Mouse (Mus musculus) forebrain, embryonic 16.5 days (tissue): Measurements from ENCODE around the gene Slc25a30. TPM values are rescaled to one million over a fixed set of nuclear protein-coding genes. Genes with fewer than 3 reads are reported as not detected.
A peak's percentile ranks its signal among the peaks of the same experiment; 100 is the strongest.

ENCODE experiments used
- ATAC-seq: fragments of 200-750 bp; cut with Nextera tagmentation; 2 replicates; pipeline ENCODE4 v1.8.0; 2017; ENCODE audit warnings: mild to moderate bottlenecking, moderate library complexity
- H3K27ac ChIP-seq: fragments of 300-500 bp; sonication (generic); 2 replicates; pipeline ENCODE4 v1.5.1; 2014; ENCODE audit warnings: low read length, control low read depth
- H3K27me3 ChIP-seq: fragments of 300-500 bp; sonication (generic); replicated peaks from 2 replicates; pipeline ENCODE4 v1.6.1; 2014; ENCODE audit warnings: low read length; ENCODE audit not compliant: control insufficient read depth, insufficient read depth
- H3K36me3 ChIP-seq: fragments of 300-500 bp; sonication (generic); 2 replicates; pipeline ENCODE4 v1.6.1; 2014; ENCODE audit not compliant: control insufficient read depth, insufficient read depth
- H3K4me1 ChIP-seq: fragments of 300-500 bp; sonication (generic); replicated peaks from 2 replicates; pipeline ENCODE4 v1.6.1; 2014; ENCODE audit warnings: low read length; ENCODE audit not compliant: control insufficient read depth, insufficient read depth
- H3K4me2 ChIP-seq: fragments of 300-500 bp; sonication (generic); 2 replicates; pipeline ENCODE4 v1.6.1; 2014; ENCODE audit warnings: mild to moderate bottlenecking, low read length, control low read depth
- H3K4me3 ChIP-seq: fragments of 300-500 bp; sonication (generic); replicated peaks from 2 replicates; pipeline ENCODE4 v1.5.1; 2014; ENCODE audit warnings: mild to moderate bottlenecking, low read length, control low read depth
- H3K9ac ChIP-seq: fragments of 300-500 bp; sonication (generic); replicated peaks from 2 replicates; pipeline ENCODE4 v1.6.1; 2014; ENCODE audit warnings: low read depth, low read length, control low read depth
- H3K9me3 ChIP-seq: fragments of 300-500 bp; sonication (generic); 2 replicates; pipeline ENCODE4 v1.6.1; 2016; ENCODE audit warnings: low read length; ENCODE audit not compliant: control insufficient read depth
- WGBS: fragments of 180-500 bp; shearing (Covaris S2); extraction: QIAGEN DNeasy Blood & Tissue Kit; methylation state at CpG from one replicate; pipeline ENCODE4 v1.1.7; 2014; 5-methylcytosine and 5-hydroxymethylcytosine counted together
- polyA plus RNA-seq: library from polyadenylated mRNA; unstranded; fragments of >200 nt; fragmentation: Nextera tagmentation; extraction: Ambion mirVana; gene quantifications from 2 replicates; pipeline ENCODE4 v1.2.1, GENCODE M21; 2015

Gene Slc25a30
- polyA plus RNA-seq, 1 experiment from 2014 or later, result 9.3 TPM

DNA sequence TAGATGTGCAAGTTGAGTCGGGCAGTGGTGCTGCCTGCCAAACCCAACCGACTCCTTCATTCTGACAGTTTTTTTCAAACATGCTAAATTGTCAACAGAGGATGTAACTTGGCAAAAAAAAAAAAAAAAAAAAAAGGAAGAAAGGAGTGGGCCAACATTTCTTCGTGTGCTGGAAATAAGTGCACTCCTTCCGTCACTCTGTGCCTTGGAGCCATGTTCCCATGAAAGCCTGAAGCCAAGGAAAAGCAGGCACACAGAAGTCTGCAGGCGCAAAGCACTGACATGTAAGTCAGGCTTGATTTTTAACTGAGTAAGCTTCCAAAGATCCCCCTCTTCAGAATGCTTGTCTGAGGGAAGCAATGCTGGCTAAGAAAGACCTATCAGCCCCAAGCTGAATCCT lies 74.2 kb downstream of the Slc25a30 start:
- H3K27ac ChIP-seq, result peak overlapping the region; percentile 38; the same call in 1 of the 2 replicates
- ATAC-seq, result peak; percentile 61
- peaks cover 5% of the 10 kb centered on the region for H3K4me1 ChIP-seq
- no peak overlapping the region for H3K4me2 ChIP-seq
- WGBS, result 66% methylated on average over 5 of the region's 5 CpGs
- H3K9me3 ChIP-seq, result no peaks in the 10 kb centered on the region
- H3K9ac ChIP-seq, result no peak overlapping the region
- peaks cover 11% of the 10 kb centered on the region for H3K36me3 ChIP-seq
- no peak overlapping the region for H3K4me3 ChIP-seq
- H3K27me3 ChIP-seq, result no peaks in the 10 kb centered on the region

DNA sequence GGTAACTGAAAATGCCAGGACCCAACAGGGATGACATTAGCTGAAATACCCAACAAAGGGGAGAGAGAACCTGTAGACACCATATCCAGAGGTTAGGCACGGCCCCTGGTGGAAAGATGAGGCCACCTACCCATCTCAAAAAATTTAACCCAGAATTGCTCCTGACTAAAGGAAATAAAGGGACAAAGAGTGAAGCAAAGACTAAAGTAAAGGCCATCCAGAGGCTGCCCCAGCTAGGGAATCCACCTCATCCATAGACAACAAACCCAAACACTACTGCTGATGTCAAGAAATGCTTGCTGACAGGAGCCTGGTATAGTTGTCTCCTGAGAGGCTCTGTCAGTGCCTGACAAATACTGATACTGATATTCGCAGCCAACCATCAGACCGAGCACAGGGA lies 75.1 kb downstream of the Slc25a30 start:
- H3K4me1 ChIP-seq, result peaks cover 5% of the 10 kb centered on the region
- ATAC-seq, result no peak
- H3K9ac ChIP-seq, result no peak overlapping the region
- no peak overlapping the region for H3K4me2 ChIP-seq
- no peaks in the 10 kb centered on the region for H3K9me3 ChIP-seq
- no peak overlapping the region for H3K27ac ChIP-seq
- H3K4me3 ChIP-seq, result no peak overlapping the region
- WGBS, result 94% methylated on average over 3 of the region's 3 CpGs
- no peaks in the 10 kb centered on the region for H3K27me3 ChIP-seq
- peaks cover 11% of the 10 kb centered on the region for H3K36me3 ChIP-seq

Other genes starting within 250 kb of the Slc25a30 start
- gene Spert, start 193.9 kb downstream of the Slc25a30 start, polyA plus RNA-seq, result not detected in 2 replicates
- not detected in 2 replicates for gene Erich6b, start 144.8 kb downstream of the Slc25a30 start, polyA plus RNA-seq
- 24.1 and 24.7 TPM in 2 replicates for gene Cog3, start 32.5 kb downstream of the Slc25a30 start, polyA plus RNA-seq
- gene Tpt1, start 58.1 kb upstream of the Slc25a30 start, polyA plus RNA-seq, result 740 and 764 TPM in 2 replicates
- 9.6 and 11.9 TPM in 2 replicates for gene Kctd4, start 168.0 kb upstream of the Slc25a30 start, polyA plus RNA-seq
- gene Gtf2f2, start 223.8 kb upstream of the Slc25a30 start, polyA plus RNA-seq, result 49.6 and 52.5 TPM in 2 replicates